In genomic region chr12:99883000-99883712, GRCm38 (mm10) we compare ENCODE assay signal across 1 mouse cellular context.
TF ChIP-seq lines count a peak whose summit lies in the region.

No protein-coding gene starts in this region.

TF ChIP-seq in CH12.LX, 34 proteins besides CTCF, POLR2A, EP300 and RAD21 (continued from another document):
- TF ChIP-seq HCFC1 (IDR thresholded peaks at IDR 0.05; ENCODE audit: low read depth, low read length) (peak; percentile 73), TCF12 (IDR thresholded peaks at IDR 0.05; ENCODE audit: low read depth, low read length) (peak; percentile 51), ETS1 (conservative IDR thresholded peaks at IDR 0.05; ENCODE audit: low read depth, low read length) (no peak), ZNF384 (IDR thresholded peaks at IDR 0.05; ENCODE audit: low read depth, low read length) (no peak), TBP (conservative IDR thresholded peaks at IDR 0.05; ENCODE audit: low read depth, low read length) (peak; percentile 88), ELF1 (IDR thresholded peaks at IDR 0.05; ENCODE audit: low read depth, low read length) (0 out of 2 replicates have a peak, but pooled peaks have one; percentile 31), SIN3A (IDR thresholded peaks at IDR 0.05; ENCODE audit: low read length) (peak; percentile 99), CHD2 (IDR thresholded peaks at IDR 0.05; ENCODE audit: low read length) (peak; percentile 93), NELFE (IDR thresholded peaks at IDR 0.05; ENCODE audit: low read depth, low read length) (peak; percentile 73), ZMIZ1 (IDR thresholded peaks at IDR 0.05; ENCODE audit: low read depth, low read length) (peak; percentile 43; the same call in 1 of the 2 replicates), RCOR1 (conservative IDR thresholded peaks at IDR 0.05; ENCODE audit: low read depth, low read length) (no peak), MAX (IDR thresholded peaks at IDR 0.05; ENCODE audit: low read length) (0 out of 2 replicates have a peak, but pooled peaks have one; percentile 56), SMC3 (IDR thresholded peaks at IDR 0.05; ENCODE audit: low read depth, low read length) (no peak), MXI1 (IDR thresholded peaks at IDR 0.05; ENCODE audit: low read depth, low read length) (peak; percentile 94), MEF2A (IDR thresholded peaks at IDR 0.05; ENCODE audit: borderline replicate concordance, low read depth, low read length) (no peak), NRF1 (IDR thresholded peaks at IDR 0.05; ENCODE audit: low read depth, low read length) (peak; percentile 41; the same call in 1 of the 2 replicates)
